Mouse (Mus musculus): ENCODE results near the gene Tprn. TPM values are rescaled to one million over a fixed set of nuclear protein-coding genes. Genes with fewer than 3 reads are reported as not detected.
A peak's percentile ranks its signal among the peaks of the same experiment; 100 is the strongest.

The Tprn gene
- total and polyA plus RNA-seq, 3 experiments: 8.1 to 51.5 (median 22.0) TPM

DNA sequence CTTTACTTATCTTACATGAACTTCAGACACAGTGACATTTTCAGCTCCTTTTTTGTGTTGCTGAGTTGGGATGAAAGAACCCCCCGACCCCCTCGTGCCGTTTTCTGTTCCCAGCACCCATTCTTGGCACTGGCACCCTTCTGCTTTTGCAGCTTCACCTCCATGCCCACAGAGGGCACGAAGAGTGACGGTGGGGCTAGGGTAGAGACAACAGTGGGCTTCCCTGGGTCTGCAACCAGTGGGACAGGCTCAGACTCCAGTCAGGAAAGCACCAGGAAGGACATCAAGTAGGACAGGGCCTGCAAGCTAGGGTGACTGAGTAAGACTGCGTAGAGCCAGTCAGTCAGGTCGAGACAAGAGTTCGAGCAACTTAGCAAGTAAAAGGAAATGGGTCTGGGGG, 22.1 kb upstream of the Tprn start:
- DNase-seq (ENCODE audit: low spot score): no peak
- TF ChIP-seq GATA2 (IDR thresholded peaks at IDR 0.05; ENCODE audit: borderline replicate concordance, low read depth, low read length) (no peak), CTCF (IDR thresholded peaks at IDR 0.05; ENCODE audit: low read depth, low read length) (no peak), POLR2AphosphoS5 (IDR thresholded peaks at IDR 0.05; ENCODE audit: insufficient replicate concordance, low read depth, low read length) (no peak), GATA1 (IDR thresholded peaks at IDR 0.05; ENCODE audit: borderline replicate concordance, low read length) (no peak), TAL1 (conservative IDR thresholded peaks at IDR 0.05; ENCODE audit: low read depth, low read length) (no peak)
- Histone ChIP-seq H3K27me3 (ENCODE audit: insufficient read depth, low read length) (peaks cover 51% of the 10 kb centered on the region), H3K9me3 (replicated peaks) (no peaks in the 10 kb centered on the region), H3K36me3 (replicated peaks) (peaks cover 23% of the 10 kb centered on the region), H3K4me3 (ENCODE audit: low read depth, low read length) (no peak overlapping the region; the same call in 1 of the 2 replicates), H3K4me1 (ENCODE audit: insufficient read depth, low read depth, low read length) (peaks cover 87% of the 10 kb centered on the region)
- no peak for ATAC-seq (ENCODE audit: extremely low read depth, insufficient number of reproducible peaks, low FRiP score, poor library complexity, severe bottlenecking)

DNA sequence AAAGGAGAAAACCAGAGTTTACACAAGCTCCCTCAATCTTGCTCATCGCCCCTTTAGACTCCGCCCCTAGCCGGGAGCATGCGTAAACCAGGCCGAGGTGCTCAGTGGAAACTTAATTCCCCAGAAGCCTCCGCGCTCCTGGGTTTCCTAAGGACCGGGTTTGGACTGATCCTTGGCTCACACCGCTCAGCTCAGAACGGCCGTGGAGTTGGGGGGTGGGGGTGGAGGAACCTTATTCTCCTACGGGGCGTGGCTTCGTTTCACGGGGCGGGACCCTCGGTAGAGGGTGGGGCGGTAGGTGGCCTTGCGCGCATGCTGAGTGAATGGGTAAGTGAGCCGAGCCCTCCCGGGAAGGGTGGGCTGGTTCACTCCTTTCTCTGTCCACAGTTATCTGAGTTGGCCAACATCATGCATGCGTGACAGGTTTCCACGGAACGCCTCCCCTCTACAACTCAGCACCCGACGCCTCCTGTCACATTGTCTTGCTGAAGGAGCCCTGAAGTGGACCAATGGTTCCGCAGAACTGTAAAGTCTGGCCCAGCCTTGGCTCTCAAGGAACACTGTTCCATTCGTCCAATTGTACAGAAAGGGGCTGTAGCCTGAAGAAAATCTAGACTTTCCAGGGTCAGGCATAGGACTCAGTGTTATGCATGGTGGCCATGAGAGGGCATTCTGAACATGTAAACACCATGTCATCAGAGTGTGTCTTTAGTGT, 21.5 kb upstream of the Tprn start:
- Histone ChIP-seq H3K36me3 (replicated peaks) (peaks cover 29% of the 10 kb centered on the region), H3K9me3 (replicated peaks) (no peaks in the 10 kb centered on the region), H3K4me1 (ENCODE audit: insufficient read depth, low read depth, low read length) (peaks cover 85% of the 10 kb centered on the region), H3K4me3 (ENCODE audit: low read depth, low read length) (peak overlapping the region; percentile 69; the same call in 1 of the 2 replicates), H3K27me3 (ENCODE audit: insufficient read depth, low read length) (peaks cover 49% of the 10 kb centered on the region)
- DNase-seq (ENCODE audit: low spot score) (no peak), ATAC-seq (ENCODE audit: extremely low read depth, insufficient number of reproducible peaks, low FRiP score, poor library complexity, severe bottlenecking) (peak; percentile 31; the same call in 1 of the 2 replicates)
- TF ChIP-seq GATA2 (IDR thresholded peaks at IDR 0.05; ENCODE audit: borderline replicate concordance, low read depth, low read length): no peak
- TF ChIP-seq CTCF (IDR thresholded peaks at IDR 0.05; ENCODE audit: low read depth, low read length): no peak
- no peak for TF ChIP-seq TAL1 (conservative IDR thresholded peaks at IDR 0.05; ENCODE audit: low read depth, low read length)
- no peak for TF ChIP-seq POLR2AphosphoS5 (IDR thresholded peaks at IDR 0.05; ENCODE audit: insufficient replicate concordance, low read depth, low read length)
- TF ChIP-seq GATA1 (IDR thresholded peaks at IDR 0.05; ENCODE audit: borderline replicate concordance, low read length): no peak

DNA sequence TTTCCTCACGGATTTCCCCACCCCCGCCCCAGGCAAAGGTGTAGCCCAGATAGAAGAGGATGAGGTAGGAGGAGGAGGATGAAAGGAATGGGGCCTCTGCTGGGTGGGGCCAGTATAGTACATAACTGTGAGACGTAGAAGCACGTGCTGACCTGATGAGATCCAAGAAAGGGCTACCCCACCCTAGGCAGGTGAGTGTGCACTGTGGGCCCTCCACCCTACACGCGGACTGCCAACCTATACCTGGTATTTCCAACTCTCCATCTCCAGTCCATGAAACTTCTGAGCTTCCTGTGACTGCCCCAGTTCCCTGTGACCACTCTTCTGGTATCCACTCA, 21.0 kb upstream of the Tprn start:
- Histone ChIP-seq H3K36me3 (replicated peaks) (peaks cover 34% of the 10 kb centered on the region), H3K4me3 (ENCODE audit: low read depth, low read length) (peak overlapping the region; percentile 69; the same call in 1 of the 2 replicates), H3K27me3 (ENCODE audit: insufficient read depth, low read length) (peaks cover 45% of the 10 kb centered on the region), H3K4me1 (ENCODE audit: insufficient read depth, low read depth, low read length) (peaks cover 84% of the 10 kb centered on the region), H3K9me3 (replicated peaks) (no peaks in the 10 kb centered on the region)
- ATAC-seq (ENCODE audit: extremely low read depth, insufficient number of reproducible peaks, low FRiP score, poor library complexity, severe bottlenecking) (no peak), DNase-seq (ENCODE audit: low spot score) (no peak)
- TF ChIP-seq GATA1 (IDR thresholded peaks at IDR 0.05; ENCODE audit: borderline replicate concordance, low read length): no peak
- no peak for TF ChIP-seq POLR2AphosphoS5 (IDR thresholded peaks at IDR 0.05; ENCODE audit: insufficient replicate concordance, low read depth, low read length)
- no peak for TF ChIP-seq TAL1 (conservative IDR thresholded peaks at IDR 0.05; ENCODE audit: low read depth, low read length)
- TF ChIP-seq CTCF (IDR thresholded peaks at IDR 0.05; ENCODE audit: low read depth, low read length): no peak

DNA sequence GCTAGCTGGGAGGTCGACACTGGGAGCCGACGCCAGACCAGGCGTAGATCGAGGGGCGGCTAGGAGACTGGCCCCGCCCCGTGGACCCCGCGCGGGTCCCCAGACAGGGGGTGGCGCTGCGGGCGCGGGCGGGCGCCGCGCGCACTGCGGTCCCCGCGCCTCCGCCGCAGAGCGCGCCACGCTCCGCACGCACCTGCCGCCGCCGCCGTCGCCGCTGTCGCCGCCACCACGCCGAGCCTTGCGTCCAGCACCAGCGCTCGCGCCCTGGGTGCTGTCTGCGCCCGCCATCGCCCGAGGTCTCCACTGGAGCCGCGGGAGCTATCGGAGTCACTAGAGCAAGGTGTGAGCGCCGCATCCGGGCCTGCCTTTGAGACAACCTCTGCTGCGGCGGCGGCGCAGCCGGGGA, 20.3 kb upstream of the Tprn start, which contains the start of the genes Rnf208 and Cysrt1:
Gene Rnf208, plus strand, starts transcription at position 155 of the 406 bp plus-strand sequence.
Gene Cysrt1, minus strand, starts transcription at position 352 of the 406 bp plus-strand sequence.
- ATAC-seq (ENCODE audit: extremely low read depth, insufficient number of reproducible peaks, low FRiP score, poor library complexity, severe bottlenecking) (no peak), DNase-seq (ENCODE audit: low spot score) (no peak)
- H3K4me3 ChIP-seq (ENCODE audit: low read depth, low read length): peak within 1 kb of the TSS; percentile 69
- H3K4me1 ChIP-seq (ENCODE audit: insufficient read depth, low read depth, low read length): peaks cover 82% of the 10 kb centered on the region
- peaks cover 41% of the 10 kb centered on the region for H3K36me3 ChIP-seq (replicated peaks)
- no peaks in the 10 kb centered on the region for H3K9me3 ChIP-seq (replicated peaks)
- TF ChIP-seq CTCF (IDR thresholded peaks at IDR 0.05; ENCODE audit: low read depth, low read length): no peak
- TF ChIP-seq POLR2AphosphoS5 (IDR thresholded peaks at IDR 0.05; ENCODE audit: insufficient replicate concordance, low read depth, low read length): no peak
- TF ChIP-seq GATA2 (IDR thresholded peaks at IDR 0.05; ENCODE audit: borderline replicate concordance, low read depth, low read length): no peak
- TF ChIP-seq GATA1 (IDR thresholded peaks at IDR 0.05; ENCODE audit: borderline replicate concordance, low read length): no peak
- no peak for TF ChIP-seq TAL1 (conservative IDR thresholded peaks at IDR 0.05; ENCODE audit: low read depth, low read length)
- H3K27me3 ChIP-seq (ENCODE audit: insufficient read depth, low read length): peaks cover 43% of the 10 kb centered on the region

DNA sequence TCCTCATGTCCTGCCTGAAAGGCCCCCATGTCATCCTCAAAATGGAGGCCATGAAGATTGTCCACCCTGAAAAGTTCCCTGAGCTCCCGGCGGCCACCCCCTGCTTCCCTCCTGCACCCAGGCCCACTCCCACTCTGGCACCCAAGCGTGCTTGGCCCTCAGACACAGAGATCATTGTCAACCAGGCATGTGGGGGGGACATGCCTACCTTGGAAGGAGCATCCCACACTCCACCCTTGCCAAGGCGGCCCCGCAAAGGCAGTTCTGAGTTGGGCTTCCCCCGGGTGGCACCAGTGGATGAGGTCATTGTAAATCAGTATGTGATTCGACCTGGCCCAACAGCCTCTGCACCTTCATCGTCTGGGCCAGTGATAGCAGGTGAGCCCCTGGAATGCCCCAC, 19.1 kb upstream of the Tprn start:
- no peaks in the 10 kb centered on the region for H3K9me3 ChIP-seq (replicated peaks)
- H3K4me1 ChIP-seq (ENCODE audit: insufficient read depth, low read depth, low read length): peaks cover 73% of the 10 kb centered on the region
- DNase-seq (ENCODE audit: low spot score) (no peak), ATAC-seq (ENCODE audit: extremely low read depth, insufficient number of reproducible peaks, low FRiP score, poor library complexity, severe bottlenecking) (no peak)
- peaks cover 54% of the 10 kb centered on the region for H3K36me3 ChIP-seq (replicated peaks)
- no peak for TF ChIP-seq CTCF (IDR thresholded peaks at IDR 0.05; ENCODE audit: low read depth, low read length)
- no peak for TF ChIP-seq TAL1 (conservative IDR thresholded peaks at IDR 0.05; ENCODE audit: low read depth, low read length)
- no peak for TF ChIP-seq POLR2AphosphoS5 (IDR thresholded peaks at IDR 0.05; ENCODE audit: insufficient replicate concordance, low read depth, low read length)
- TF ChIP-seq GATA1 (IDR thresholded peaks at IDR 0.05; ENCODE audit: borderline replicate concordance, low read length): no peak
- TF ChIP-seq GATA2 (IDR thresholded peaks at IDR 0.05; ENCODE audit: borderline replicate concordance, low read depth, low read length): no peak
- peaks cover 30% of the 10 kb centered on the region for H3K27me3 ChIP-seq (ENCODE audit: insufficient read depth, low read length)
- no peak overlapping the region; the same call in 1 of the 2 replicates for H3K4me3 ChIP-seq (ENCODE audit: low read depth, low read length)

DNA sequence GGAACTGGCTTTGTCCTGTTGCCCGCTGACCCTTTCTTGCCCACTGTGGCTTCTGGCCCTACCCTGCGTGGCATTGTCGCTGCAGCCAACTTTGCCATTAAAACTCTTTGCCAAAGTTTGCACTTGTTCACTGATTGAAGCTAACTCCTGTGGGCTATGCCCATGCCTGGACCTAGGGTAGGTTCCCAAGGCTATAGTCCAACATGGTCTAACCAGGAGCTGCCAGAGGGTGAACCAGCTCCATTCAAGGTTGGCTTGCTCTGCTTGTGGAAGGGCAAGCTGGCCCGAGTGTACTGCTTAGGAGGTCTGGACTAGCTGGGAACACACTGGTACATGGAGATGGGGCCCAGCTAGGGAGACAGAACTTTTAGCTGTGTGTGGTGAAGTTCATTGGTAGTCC, 18.3 kb upstream of the Tprn start:
- peaks cover 68% of the 10 kb centered on the region for H3K4me1 ChIP-seq (ENCODE audit: insufficient read depth, low read depth, low read length)
- DNase-seq (ENCODE audit: low spot score) (no peak), ATAC-seq (ENCODE audit: extremely low read depth, insufficient number of reproducible peaks, low FRiP score, poor library complexity, severe bottlenecking) (no peak)
- TF ChIP-seq CTCF (IDR thresholded peaks at IDR 0.05; ENCODE audit: low read depth, low read length): no peak
- peaks cover 25% of the 10 kb centered on the region for H3K27me3 ChIP-seq (ENCODE audit: insufficient read depth, low read length)
- H3K36me3 ChIP-seq (replicated peaks): peaks cover 62% of the 10 kb centered on the region
- H3K9me3 ChIP-seq (replicated peaks): no peaks in the 10 kb centered on the region
- no peak overlapping the region for H3K4me3 ChIP-seq (ENCODE audit: low read depth, low read length)

All from G1E (cell line).